Mouse (Mus musculus) activated CD4-positive, CD25-positive, alpha-beta regulatory T cell, adult 9 weeks (primary cell): Measurements from ENCODE around the gene Tcaf1. TPM values are rescaled to one million over a fixed set of nuclear protein-coding genes. Genes with fewer than 3 reads are reported as not detected.

Experiments
- polyA plus RNA-seq: library from polyadenylated mRNA; unstranded; fragments of 100-300 nt; shearing (Covaris generic); gene quantifications from one replicate; pipeline ENCODE4 v1.2.1, GENCODE M21; 2017

The Tcaf1 gene
- polyA plus RNA-seq, result not detected

GRCm38 (mm10) chr6:42709291-42710211 lies at the start of gene Tcaf1:
TSS of gene Tcaf1 (minus strand) at chr6:42710088.

GRCm38 (mm10) chr6:42756104-42756503 lies 46.2 kb upstream of the Tcaf1 start, which contains the start of gene Olfr38:
TSS of gene Olfr38 (plus strand) at chr6:42756404.

GRCm38 (mm10) chr6:42739071-42739470 lies 29.2 kb upstream of the Tcaf1 start, which contains the start of gene Olfr453:
TSS of gene Olfr453 (plus strand) at chr6:42739371.

GRCm38 (mm10) chr6:42644912-42645549 lies 64.9 kb downstream of the Tcaf1 start, which contains the start of gene Tcaf2:
TSS of gene Tcaf2 (minus strand) at chr6:42645254.

Other genes with a start within 250 kb of the Tcaf1 start
- not detected for gene Olfr458, start 244.9 kb downstream of the Tcaf1 start, polyA plus RNA-seq
- gene Olfr457, start 233.8 kb downstream of the Tcaf1 start, polyA plus RNA-seq, result not detected
- gene Olfr456, start 222.9 kb downstream of the Tcaf1 start, polyA plus RNA-seq, result not detected
- gene Olfr455, start 162.5 kb downstream of the Tcaf1 start, polyA plus RNA-seq, result not detected
- not detected for gene Tcaf3, start 112.4 kb downstream of the Tcaf1 start, polyA plus RNA-seq
- gene Tcaf2, start 64.8 kb downstream of the Tcaf1 start, polyA plus RNA-seq, result not detected
- gene Olfr453, start 29.3 kb upstream of the Tcaf1 start, polyA plus RNA-seq, result not detected
- gene Olfr38, start 46.3 kb upstream of the Tcaf1 start, polyA plus RNA-seq, result not detected
- not detected for gene Olfr452, start 75.0 kb upstream of the Tcaf1 start, polyA plus RNA-seq
- gene Olfr450, start 101.9 kb upstream of the Tcaf1 start, polyA plus RNA-seq, result not detected
- not detected for gene Olfr449, start 124.3 kb upstream of the Tcaf1 start, polyA plus RNA-seq
- not detected for gene Olfr448, start 180.4 kb upstream of the Tcaf1 start, polyA plus RNA-seq
- gene Olfr447, start 198.8 kb upstream of the Tcaf1 start, polyA plus RNA-seq, result not detected
- 0.06 TPM for gene Olfr446, start 211.3 kb upstream of the Tcaf1 start, polyA plus RNA-seq
- not detected for gene Olfr444, start 239.0 kb upstream of the Tcaf1 start, polyA plus RNA-seq